Mouse (Mus musculus): ENCODE measurements at regions not wholly inside any gene's neighbourhood (a gene's known extent, or its start where the extent isn't known, plus 50 kb on each side); places are given as distances from the start of the nearest gene placed in this dataset.
"Not testable (repeated sequence)": the region's sequence is repeated elsewhere in the genome, so short reads cannot be mapped to it uniquely, and the experiment has no call there.

DNA sequence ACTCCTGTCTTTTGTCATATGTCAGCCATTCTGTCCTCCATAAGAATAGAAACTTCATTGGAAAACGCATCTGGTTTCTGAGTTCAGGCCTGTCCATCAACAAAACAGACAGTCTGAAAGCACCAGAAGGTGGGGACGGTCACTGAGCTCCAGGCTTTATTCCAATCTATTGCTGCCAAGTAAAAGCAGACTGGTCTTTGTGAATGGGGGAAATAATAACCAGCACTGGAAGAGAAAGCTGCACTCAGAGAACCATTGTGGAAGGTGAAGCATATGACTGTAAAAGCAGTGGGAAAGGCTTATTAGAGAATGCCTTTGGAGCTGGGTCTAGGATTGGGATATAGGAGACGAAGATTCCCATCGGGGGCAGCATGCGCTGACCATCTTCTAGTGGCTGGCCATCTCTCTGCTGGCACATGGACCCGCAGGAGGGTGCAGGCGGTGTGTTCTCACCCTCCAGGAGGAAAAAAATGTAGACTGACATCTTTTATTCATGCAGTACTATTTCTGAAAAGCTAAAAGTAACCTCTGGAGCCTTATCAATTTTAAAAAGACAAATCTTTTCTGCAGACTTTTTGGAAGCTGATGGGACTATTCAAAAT is 1638.0 kb downstream of the Car8 start:
- no peak for DNase-seq (ENCODE audit: low spot score in 2 of 2)

DNA sequence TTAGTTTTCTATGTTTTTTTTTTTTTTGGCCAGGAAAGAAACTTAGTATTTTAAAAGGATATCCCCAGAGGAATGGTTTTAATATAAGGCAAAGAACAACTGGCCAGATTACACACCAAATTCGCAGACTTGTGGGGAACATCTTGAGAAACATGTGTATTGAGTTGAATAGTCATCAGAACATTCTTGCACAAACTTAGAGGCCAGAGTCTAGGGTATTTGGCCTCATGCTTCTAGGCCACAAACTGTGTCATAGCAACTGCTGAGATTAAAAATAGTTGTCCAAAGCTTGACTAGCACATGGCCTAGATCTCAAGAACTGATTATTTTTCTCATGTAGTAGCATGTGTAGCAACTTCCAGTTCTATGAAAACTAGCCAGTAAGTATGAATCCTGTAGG is 1642.5 kb downstream of the Car8 start:
- no peak for DNase-seq (ENCODE audit: low spot score in 2 of 2)

GRCm38 (mm10) chr4:6592890-6593289 is 1646.0 kb downstream of the Car8 start:
- DNase-seq (ENCODE audit: low spot score in 2 of 2) = not testable (repeated sequence)

- no peak for DNase-seq (ENCODE audit: low spot score in 2 of 2)
Measured at GRCm38 (mm10) chr4:6561604-6562357, 1677.1 kb downstream of the Car8 start.

DNA sequence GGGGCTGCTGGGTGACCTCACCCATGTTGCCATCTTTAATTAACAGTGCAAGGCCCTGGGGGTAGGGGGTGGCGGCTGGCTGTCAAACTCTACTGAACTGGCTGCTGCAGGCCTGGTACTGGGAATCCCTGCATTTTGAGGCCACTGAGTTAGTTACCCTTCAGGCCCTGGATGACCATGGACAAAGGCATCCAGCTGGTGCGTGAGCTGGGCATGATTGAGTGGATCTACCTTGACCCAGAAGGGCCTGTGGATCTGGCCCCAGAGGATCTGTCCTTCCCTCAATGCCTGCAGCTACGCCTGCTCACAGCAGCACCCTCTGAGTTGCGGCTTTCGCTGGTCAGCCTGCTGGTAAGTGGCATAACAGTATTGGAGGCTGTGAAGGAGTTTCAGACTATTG is 1699.2 kb downstream of the Car8 start:
- DNase-seq (ENCODE audit: low spot score in 2 of 2) = no peak

DNA sequence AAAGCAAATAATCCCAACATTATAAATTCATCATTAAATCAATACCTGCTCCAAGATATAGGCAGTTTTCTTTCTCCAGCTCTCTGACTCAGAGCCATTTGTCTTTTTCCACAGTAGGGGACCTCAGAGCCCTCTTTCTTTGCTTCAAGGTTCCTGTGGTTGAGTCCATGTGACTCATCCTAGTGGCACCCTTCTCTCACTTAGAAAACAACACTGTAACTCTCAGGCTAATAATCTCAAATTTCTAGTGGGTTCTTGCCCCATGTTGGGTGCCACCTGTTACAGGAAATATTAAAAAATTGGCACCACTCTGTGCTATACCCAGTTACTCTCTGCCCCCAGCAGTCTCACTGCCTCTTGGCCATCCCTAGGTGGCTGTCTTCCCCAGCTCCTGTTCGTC is 1706.4 kb downstream of the Car8 start:
- no peak for DNase-seq (ENCODE audit: low spot score in 2 of 2)

GRCm38 (mm10) chr4:6517626-6518025 is 1721.2 kb downstream of the Car8 start:
- no peak for DNase-seq (ENCODE audit: low spot score in 2 of 2)

- DNase-seq (ENCODE audit: low spot score in 2 of 2) = peak; percentile 25 to 27
Measured at GRCm38 (mm10) chr4:6514823-6515222, 1721.7 kb upstream of the Impad1 start.

DNA sequence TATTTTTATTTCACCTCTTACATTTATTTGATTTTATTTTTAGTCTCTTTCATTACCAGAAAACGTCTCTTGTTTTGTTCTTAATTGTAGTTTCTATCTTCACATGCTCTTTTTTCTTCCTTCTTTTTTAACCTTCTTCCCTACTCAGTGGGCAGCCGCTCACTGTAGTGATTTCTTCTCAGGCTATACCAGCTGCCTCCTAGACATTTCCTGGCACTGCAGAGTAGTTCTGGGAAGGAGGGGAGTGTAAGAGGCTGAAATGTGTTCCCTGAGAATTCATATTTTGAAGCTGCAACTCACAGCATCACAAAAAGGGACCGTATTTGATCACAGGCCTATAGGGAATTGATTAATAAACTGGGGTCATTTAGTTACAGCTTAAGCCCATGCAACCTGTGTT is 1720.5 kb upstream of the Impad1 start:
- DNase-seq (ENCODE audit: low spot score in 2 of 2) = no peak

DNA sequence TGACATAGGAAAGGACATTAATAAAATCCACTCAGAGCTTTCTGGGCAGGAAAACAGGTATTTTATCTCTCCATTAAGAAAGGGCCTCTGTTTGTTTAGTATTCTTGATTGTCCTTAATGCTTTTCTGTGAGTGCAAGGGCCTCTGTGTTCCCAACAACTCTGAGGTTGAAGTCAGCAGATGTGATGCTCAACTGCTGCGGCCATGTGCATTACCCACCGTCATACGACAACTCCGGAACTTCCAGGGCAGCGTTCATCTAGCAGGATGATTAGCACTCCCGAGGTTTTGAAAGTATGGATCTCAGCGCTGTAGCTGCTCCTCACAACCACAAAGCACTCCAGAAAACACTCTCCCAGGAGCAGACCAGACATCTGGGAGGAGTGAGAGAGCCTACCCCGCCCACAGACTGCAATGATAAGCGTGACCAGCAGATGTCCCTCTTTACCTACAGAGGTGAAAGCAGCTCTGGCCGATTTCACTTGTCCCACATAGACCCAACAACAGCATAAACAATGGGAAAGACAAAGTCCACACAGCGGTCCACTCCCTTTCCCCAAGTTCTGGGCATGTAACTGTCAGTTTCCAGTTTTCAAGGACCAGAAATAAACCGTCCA is 1719.7 kb upstream of the Impad1 start:
- peak; percentile 51 to 69 for DNase-seq (ENCODE audit: low spot score in 2 of 2)

GRCm38 (mm10) chr4:6508091-6508490 is 1714.9 kb upstream of the Impad1 start:
- DNase-seq (ENCODE audit: low spot score in 2 of 2) = no peak
